Mouse (Mus musculus) liver, embryonic 11.5 days (tissue): ENCODE measurements around the gene Gm17677. TPM values are rescaled to one million over a fixed set of nuclear protein-coding genes. Genes with fewer than 3 reads are reported as not detected.

Source experiments
- ATAC-seq: fragments of 200-750 bp; cut with Nextera tagmentation; replicated peaks from 2 replicates; pipeline ENCODE4 v1.8.0; 2017; ENCODE audit warnings: moderate number of reproducible peaks, mild to moderate bottlenecking, moderate TSS enrichment, moderate library complexity; ENCODE audit not compliant: low FRiP score
- DNase-seq: peaks from one replicate; pipeline ENCODE4 v3.0.0-alpha.2; 2017; ENCODE audit warnings: low spot score
- H3K27ac ChIP-seq: fragments of 300-500 bp; sonication (generic); 2 replicates; pipeline ENCODE4 v1.5.1; 2014; ENCODE audit warnings: mild to moderate bottlenecking, low read depth, low read length, control low read depth
- H3K27me3 ChIP-seq: fragments of 300-500 bp; sonication (generic); replicated peaks from 2 replicates; pipeline ENCODE4 v1.6.1; 2014; ENCODE audit warnings: low read length, mixed read lengths; ENCODE audit not compliant: control insufficient read depth, insufficient read depth
- H3K36me3 ChIP-seq: fragments of 300-500 bp; sonication (generic); 2 replicates; pipeline ENCODE4 v1.6.1; 2014; ENCODE audit warnings: mild to moderate bottlenecking, low read length, moderate library complexity, mixed read lengths; ENCODE audit not compliant: control insufficient read depth, insufficient read depth
- H3K4me1 ChIP-seq: fragments of 300-500 bp; sonication (generic); replicated peaks from 2 replicates; pipeline ENCODE4 v1.6.1; 2014; ENCODE audit warnings: low read length, mixed read lengths; ENCODE audit not compliant: control insufficient read depth, insufficient read depth
- H3K4me2 ChIP-seq: fragments of 300-500 bp; sonication (generic); 2 replicates; pipeline ENCODE4 v1.6.1; 2014; ENCODE audit warnings: mild to moderate bottlenecking, control low read depth, moderate library complexity
- H3K4me3 ChIP-seq: fragments of 300-500 bp; sonication (generic); 2 replicates; pipeline ENCODE4 v1.5.1; 2014; ENCODE audit warnings: low read depth, low read length, control low read depth
- H3K9ac ChIP-seq: fragments of 300-500 bp; sonication (generic); 2 replicates; pipeline ENCODE4 v1.6.1; 2014; ENCODE audit warnings: low read depth, low read length, control low read depth
- H3K9me3 ChIP-seq: fragments of 300-500 bp; sonication (generic); 2 replicates; pipeline ENCODE4 v1.6.1; 2016; ENCODE audit warnings: low read length, inconsistent platforms, mixed read lengths; ENCODE audit not compliant: control insufficient read depth
- WGBS: fragments of 180-500 bp; shearing (Covaris S2); extraction: QIAGEN DNeasy Blood & Tissue Kit; methylation state at CpG from one replicate; pipeline ENCODE4 v1.1.7; 2014; 5-methylcytosine and 5-hydroxymethylcytosine counted together
- polyA plus RNA-seq: library from polyadenylated mRNA; unstranded; fragments of >200 nt; fragmentation: Nextera tagmentation; extraction: Ambion mirVana; gene quantifications from 2 replicates; pipeline ENCODE4 v1.2.1, GENCODE M21; 2014

Gm17677 gene
- not detected in 2 replicates for polyA plus RNA-seq

- no peak within 1 kb of the TSS for H3K9ac ChIP-seq
- H3K4me3 ChIP-seq: no peak within 1 kb of the TSS
- DNase-seq: no peak
- no peaks in the 10 kb centered on the region for H3K27me3 ChIP-seq
- H3K9me3 ChIP-seq: peaks cover 2% of the 10 kb centered on the region; the same call in 1 of the 2 replicates
- no peak within 1 kb of the TSS for H3K27ac ChIP-seq
- no peak within 1 kb of the TSS for H3K4me2 ChIP-seq
- H3K4me1 ChIP-seq: no peaks in the 10 kb centered on the region
- no peak for ATAC-seq
- H3K36me3 ChIP-seq: no peaks in the 10 kb centered on the region
Observed at GRCm38 (mm10) chr9:35740749-35741148, at the start of gene Gm17677. TSS of gene Gm17677 (plus strand) at chr9:35741049.

GRCm38 (mm10) chr9:35691924-35692323 lies 48.9 kb upstream of the Gm17677 start:
- Histone ChIP-seq H3K9me3 (no peaks in the 10 kb centered on the region; the same call in 1 of the 2 replicates), H3K27me3 (no peaks in the 10 kb centered on the region), H3K4me3 (no peak overlapping the region), H3K27ac (no peak overlapping the region), H3K9ac (no peak overlapping the region), H3K4me2 (no peak overlapping the region), H3K36me3 (no peaks in the 10 kb centered on the region), H3K4me1 (no peaks in the 10 kb centered on the region)
- no peak for ATAC-seq
- DNase-seq: no peak

DNA sequence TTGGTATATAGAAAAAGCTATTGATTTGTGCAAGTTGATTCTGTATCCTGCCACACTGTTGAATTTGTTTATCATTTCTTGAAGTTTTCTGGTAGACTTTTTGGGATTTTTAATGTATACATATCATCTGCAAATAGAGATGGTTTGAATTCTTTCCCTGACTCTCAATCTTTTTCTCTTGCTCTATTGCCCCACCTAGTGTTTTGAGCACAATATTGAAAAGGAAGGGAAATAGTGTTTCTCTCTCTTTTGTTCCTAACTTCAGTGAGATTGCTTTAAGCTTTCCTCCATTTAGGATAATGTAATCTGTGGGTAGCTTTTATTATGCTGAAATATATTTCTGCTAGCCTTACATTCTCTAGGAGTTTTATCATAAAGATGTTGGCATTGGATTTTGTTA lies 33.6 kb upstream of the Gm17677 start:
- Histone ChIP-seq H3K27me3 (no peaks in the 10 kb centered on the region), H3K27ac (no peak overlapping the region), H3K4me2 (no peak overlapping the region), H3K36me3 (no peaks in the 10 kb centered on the region), H3K4me1 (no peaks in the 10 kb centered on the region), H3K9ac (no peak overlapping the region), H3K4me3 (no peak overlapping the region), H3K9me3 (no peaks in the 10 kb centered on the region)
- no peak for DNase-seq
- ATAC-seq: no peak

- DNase-seq: no peak
- Histone ChIP-seq H3K9me3 (peaks cover 2% of the 10 kb centered on the region; the same call in 1 of the 2 replicates), H3K4me1 (no peaks in the 10 kb centered on the region), H3K4me3 (no peak overlapping the region), H3K4me2 (no peak overlapping the region), H3K36me3 (no peaks in the 10 kb centered on the region), H3K9ac (no peak overlapping the region), H3K27me3 (no peaks in the 10 kb centered on the region), H3K27ac (no peak overlapping the region)
- no peak for ATAC-seq
Observed at GRCm38 (mm10) chr9:35756843-35757242, 16.0 kb downstream of the Gm17677 start.

DNA sequence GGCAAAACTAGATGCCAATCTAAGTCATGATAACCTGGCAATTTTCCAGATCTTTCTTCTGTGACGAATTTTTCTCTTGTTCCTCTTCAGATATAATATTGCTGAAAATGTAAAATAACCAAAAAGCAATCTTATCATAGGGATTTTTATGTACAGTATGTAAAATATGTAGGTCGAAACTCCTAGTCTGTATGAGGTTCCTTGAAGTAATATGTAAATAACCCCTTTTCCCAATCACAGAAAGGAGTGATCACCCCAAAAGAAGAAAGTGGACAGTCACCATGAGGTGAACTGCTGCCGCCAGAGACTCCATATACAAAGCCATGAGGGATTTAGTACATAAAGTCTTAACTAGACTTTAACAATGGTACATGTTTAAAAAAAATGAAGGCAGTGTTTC lies 37.2 kb downstream of the Gm17677 start, which contains the start of gene Gm17727:
Gene Gm17727 (minus strand): TSS at position 101 of the 400 bp plus-strand sequence.
- no peak within 1 kb of the TSS for H3K4me2 ChIP-seq
- H3K9me3 ChIP-seq: peaks cover 4% of the 10 kb centered on the region
- no peaks in the 10 kb centered on the region for H3K36me3 ChIP-seq
- no peak within 1 kb of the TSS for H3K27ac ChIP-seq
- no peak within 1 kb of the TSS for H3K4me3 ChIP-seq
- H3K27me3 ChIP-seq: no peaks in the 10 kb centered on the region
- H3K4me1 ChIP-seq: no peaks in the 10 kb centered on the region
- no peak for DNase-seq
- no peak within 1 kb of the TSS for H3K9ac ChIP-seq
- 55% methylated on average over 3 of the region's 3 CpGs for WGBS
- no peak for ATAC-seq

- WGBS: 80% methylated on average over 3 of the region's 3 CpGs
- Histone ChIP-seq H3K36me3 (no peaks in the 10 kb centered on the region), H3K4me3 (no peak within 1 kb of the TSS), H3K27ac (no peak within 1 kb of the TSS), H3K27me3 (no peaks in the 10 kb centered on the region), H3K9ac (no peak within 1 kb of the TSS), H3K9me3 (0 out of 2 replicates have a peak, but pooled peaks cover 4% of the 10 kb centered on the region), H3K4me2 (no peak within 1 kb of the TSS), H3K4me1 (no peaks in the 10 kb centered on the region)
- DNase-seq (no peak), ATAC-seq (no peak)
Observed at GRCm38 (mm10) chr9:35790001-35790400, 49.2 kb downstream of the Gm17677 start, which contains the start of the genes Gm27235 and D730048I06Rik. TSS of gene Gm27235 (minus strand) at chr9:35790101. TSS of gene D730048I06Rik (minus strand) at chr9:35790112.

Other genes with a start within 250 kb of the Gm17677 start
- gene Gm1113, start 222.8 kb upstream of the Gm17677 start, polyA plus RNA-seq: not detected in 2 replicates
- 1.5 and 1.7 TPM in 2 replicates for gene Ddx25, start 182.5 kb upstream of the Gm17677 start, polyA plus RNA-seq
- gene Pus3, start 182.5 kb upstream of the Gm17677 start, polyA plus RNA-seq: 22.6 and 23.2 TPM in 2 replicates
- gene Pate2, start 170.8 kb upstream of the Gm17677 start, polyA plus RNA-seq: 0.16 TPM in 1 of 2 replicates, not detected in the other
- gene Hyls1, start 170.7 kb upstream of the Gm17677 start, polyA plus RNA-seq: 12.8 and 14.1 TPM in 2 replicates
- 0.21 TPM in 1 of 2 replicates, not detected in the other for gene Pate4, start 129.1 kb upstream of the Gm17677 start, polyA plus RNA-seq
- gene Pate3, start 92.8 kb upstream of the Gm17677 start, polyA plus RNA-seq: 0.16 TPM in 1 of 2 replicates, not detected in the other
- not detected in 2 replicates for gene Pate1, start 53.7 kb upstream of the Gm17677 start, polyA plus RNA-seq
- gene Gm17727, start 37.1 kb downstream of the Gm17677 start, polyA plus RNA-seq: not detected in 2 replicates
- gene Gm27235, start 49.1 kb downstream of the Gm17677 start, polyA plus RNA-seq: not detected in 2 replicates
- gene D730048I06Rik, start 49.1 kb downstream of the Gm17677 start, polyA plus RNA-seq: not detected in 2 replicates
- gene 9230110F15Rik, start 103.1 kb downstream of the Gm17677 start, polyA plus RNA-seq: not detected in 2 replicates
- not detected in 2 replicates for gene 9230113P08Rik, start 167.4 kb downstream of the Gm17677 start, polyA plus RNA-seq